Mouse (Mus musculus) stomach, adult 2 months (tissue): ENCODE measurements around the gene D3Ertd254e. TPM values are rescaled to one million over a fixed set of nuclear protein-coding genes. Genes with fewer than 3 reads are reported as not detected.

Experiments
- polyA plus RNA-seq: library from polyadenylated mRNA; depleted of rRNA; stranded (reverse); fragments of >200 nt; gene quantifications from 2 replicates; pipeline ENCODE4 v1.2.3, GENCODE M21; 2012; rRNA removed

D3Ertd254e gene
- polyA plus RNA-seq, result 0.08 and 0.30 TPM in 2 replicates

DNA sequence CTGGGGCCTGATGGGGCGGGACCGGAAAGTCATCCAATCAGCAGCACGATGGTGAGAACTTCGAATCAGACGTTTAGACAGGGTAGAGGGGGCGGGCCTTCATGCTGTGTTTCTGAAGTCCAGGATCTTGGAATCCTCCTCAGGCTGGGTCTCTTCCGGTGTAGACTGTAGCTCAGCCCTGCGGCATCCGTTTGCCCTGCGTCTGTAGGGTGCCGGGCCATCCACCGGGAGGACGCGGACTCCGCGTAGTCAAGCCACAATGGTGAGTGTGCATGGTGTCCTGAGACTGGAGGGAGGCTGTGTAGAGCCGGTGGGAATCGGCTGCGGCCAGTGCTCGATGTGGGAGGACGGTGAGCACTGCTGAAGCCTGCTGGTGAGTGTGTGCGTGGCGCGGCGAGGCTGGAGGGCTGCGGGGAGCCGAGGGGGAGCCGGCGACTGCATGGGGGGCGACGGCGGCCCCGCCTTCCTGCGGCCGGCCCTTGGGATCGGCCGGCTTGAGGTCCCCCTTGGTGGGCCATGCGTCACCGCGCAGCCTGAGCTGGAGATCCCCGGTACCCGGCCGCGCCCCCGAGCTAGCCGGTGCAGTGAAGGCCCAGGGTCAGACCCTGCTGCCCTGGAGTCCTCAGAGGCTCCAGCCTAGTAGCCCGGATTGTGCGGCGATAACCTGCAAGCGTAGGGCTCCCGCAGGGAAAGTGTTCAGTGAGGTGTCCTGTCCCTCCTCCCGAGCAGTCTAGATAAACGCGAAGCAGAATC, at the start of gene D3Ertd254e:
Gene D3Ertd254e, plus strand, starts transcription at position 84 of the 753 bp plus-strand sequence.

Other genes with a start within 250 kb of the D3Ertd254e start
- 0.54 and 0.67 TPM in 2 replicates for gene Dcun1d1, start 213.6 kb upstream of the D3Ertd254e start, polyA plus RNA-seq
- gene Mccc1, start 150.3 kb upstream of the D3Ertd254e start, polyA plus RNA-seq, result 8.4 and 8.7 TPM in 2 replicates
- not detected in 2 replicates for gene Ccdc144b, start 97.5 kb upstream of the D3Ertd254e start, polyA plus RNA-seq
- gene Acad9, start 85.0 kb upstream of the D3Ertd254e start, polyA plus RNA-seq, result 6.1 and 9.3 TPM in 2 replicates
- gene Qrfpr, start 71.3 kb downstream of the D3Ertd254e start, polyA plus RNA-seq, result not detected in 2 replicates